Mouse (Mus musculus): Measurements from ENCODE around the gene Ttc34.

DNA sequence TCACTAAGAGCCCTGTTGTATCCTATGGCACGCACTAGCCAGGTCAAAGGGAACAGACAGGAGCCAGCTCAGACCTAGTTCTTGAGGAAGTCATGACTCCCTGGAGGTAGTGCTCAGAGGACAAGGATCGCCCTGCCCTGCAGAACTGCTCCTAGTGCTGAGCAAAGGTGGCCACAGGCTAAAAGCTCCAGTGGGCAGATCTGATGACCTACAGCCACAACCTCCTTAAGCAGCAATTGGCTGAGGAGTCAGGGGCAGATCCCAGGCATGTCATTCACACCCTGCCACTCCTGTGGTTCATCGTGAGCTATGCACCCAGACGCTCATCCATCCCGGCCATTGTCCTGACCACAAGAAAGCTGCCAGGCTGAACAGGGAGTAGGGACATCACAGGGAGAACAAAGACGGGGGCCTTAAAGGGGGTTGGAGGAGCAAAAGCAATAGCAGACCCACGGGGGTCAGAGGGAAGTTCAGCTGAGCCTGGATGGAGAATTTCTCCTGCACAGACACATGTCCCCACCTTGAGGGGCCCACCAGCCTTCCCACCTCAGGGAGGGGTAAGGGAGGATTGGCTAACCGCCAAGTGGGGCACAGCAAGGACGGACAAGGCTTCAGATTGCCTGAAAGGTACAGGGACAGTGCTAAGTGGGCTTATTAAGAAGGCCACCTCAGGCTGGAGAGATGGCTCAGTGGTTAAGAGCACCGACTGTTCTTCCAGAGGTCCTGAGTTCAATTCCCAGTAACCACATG is 9.2 kb upstream of the Ttc34 start:
- no peak for TF ChIP-seq CTCF (IDR thresholded peaks at IDR 0.05; ENCODE audit: low read depth, low read length)
- no peak for TF ChIP-seq TAL1 (conservative IDR thresholded peaks at IDR 0.05; ENCODE audit: low read depth, low read length)
- no peak for TF ChIP-seq POLR2AphosphoS5 (IDR thresholded peaks at IDR 0.05; ENCODE audit: insufficient replicate concordance, low read depth, low read length)

All from G1E (cell line).